Mouse (Mus musculus): ENCODE data around the gene Nr2f1. TPM values are rescaled to one million over a fixed set of nuclear protein-coding genes. Genes with fewer than 3 reads are reported as not detected.

Nr2f1 gene
- polyA plus RNA-seq, 1 experiment = 84.5 TPM

- no peak for TF ChIP-seq POLR2A (IDR thresholded peaks at IDR 0.05; ENCODE audit: borderline replicate concordance, insufficient read depth, low read length)
- TF ChIP-seq CTCF (IDR thresholded peaks at IDR 0.05; ENCODE audit: borderline replicate concordance, insufficient read depth, low read depth, low read length) = no peak
- no peaks in the 10 kb centered on the region for H3K4me1 ChIP-seq (ENCODE audit: control insufficient read depth, insufficient read depth, low read length)
- DNase-seq = no peak
- no peak overlapping the region for H3K27ac ChIP-seq (ENCODE audit: insufficient read depth, low read length)
- peaks cover 1% of the 10 kb centered on the region; the same call in 1 of the 2 replicates for H3K27me3 ChIP-seq (ENCODE audit: control insufficient read depth, insufficient read depth, low read length)
- WGBS = 82% methylated on average over 1 of the region's 1 CpGs
- no peak overlapping the region for H3K4me3 ChIP-seq (replicated peaks; ENCODE audit: insufficient read depth, low read depth, low read length)
Measured at GRCm38 (mm10) chr13:78174891-78175290, 24.7 kb downstream of the Nr2f1 start.

GRCm38 (mm10) chr13:78174191-78174590, 25.4 kb downstream of the Nr2f1 start:
- TF ChIP-seq POLR2A (IDR thresholded peaks at IDR 0.05; ENCODE audit: borderline replicate concordance, insufficient read depth, low read length) (no peak), CTCF (IDR thresholded peaks at IDR 0.05; ENCODE audit: borderline replicate concordance, insufficient read depth, low read depth, low read length) (no peak)
- no peak for DNase-seq
- Histone ChIP-seq H3K27me3 (ENCODE audit: control insufficient read depth, insufficient read depth, low read length) (peaks cover 1% of the 10 kb centered on the region; the same call in 1 of the 2 replicates), H3K27ac (ENCODE audit: insufficient read depth, low read length) (no peak overlapping the region), H3K4me3 (replicated peaks; ENCODE audit: insufficient read depth, low read depth, low read length) (no peak overlapping the region), H3K4me1 (ENCODE audit: control insufficient read depth, insufficient read depth, low read length) (no peaks in the 10 kb centered on the region)
- 75% methylated on average over 3 of the region's 3 CpGs for WGBS

GRCm38 (mm10) chr13:78172861-78173260, 26.7 kb downstream of the Nr2f1 start:
- Histone ChIP-seq H3K4me3 (replicated peaks; ENCODE audit: insufficient read depth, low read depth, low read length) (no peak overlapping the region), H3K27ac (ENCODE audit: insufficient read depth, low read length) (no peak overlapping the region), H3K27me3 (ENCODE audit: control insufficient read depth, insufficient read depth, low read length) (peaks cover 1% of the 10 kb centered on the region; the same call in 1 of the 2 replicates), H3K4me1 (ENCODE audit: control insufficient read depth, insufficient read depth, low read length) (no peaks in the 10 kb centered on the region)
- 63% methylated on average over 3 of the region's 3 CpGs for WGBS
- TF ChIP-seq CTCF (IDR thresholded peaks at IDR 0.05; ENCODE audit: borderline replicate concordance, insufficient read depth, low read depth, low read length) (no peak), POLR2A (IDR thresholded peaks at IDR 0.05; ENCODE audit: borderline replicate concordance, insufficient read depth, low read length) (no peak)
- DNase-seq = no peak

- Histone ChIP-seq H3K27me3 (ENCODE audit: control insufficient read depth, insufficient read depth, low read length) (peaks cover 1% of the 10 kb centered on the region; the same call in 1 of the 2 replicates), H3K27ac (ENCODE audit: insufficient read depth, low read length) (no peak overlapping the region), H3K4me3 (replicated peaks; ENCODE audit: insufficient read depth, low read depth, low read length) (peak overlapping the region; percentile 41), H3K4me1 (ENCODE audit: control insufficient read depth, insufficient read depth, low read length) (no peaks in the 10 kb centered on the region)
- 14% methylated on average over 17 of the region's 17 CpGs for WGBS
- no peak for TF ChIP-seq CTCF (IDR thresholded peaks at IDR 0.05; ENCODE audit: borderline replicate concordance, insufficient read depth, low read depth, low read length)
- TF ChIP-seq POLR2A (IDR thresholded peaks at IDR 0.05; ENCODE audit: borderline replicate concordance, insufficient read depth, low read length) = no peak
- DNase-seq = no peak
Measured at GRCm38 (mm10) chr13:78171984-78172636, 27.4 kb downstream of the Nr2f1 start.

- no peak overlapping the region for H3K27ac ChIP-seq (ENCODE audit: insufficient read depth, low read length)
- TF ChIP-seq POLR2A (IDR thresholded peaks at IDR 0.05; ENCODE audit: borderline replicate concordance, insufficient read depth, low read length) = no peak
- no peak for TF ChIP-seq CTCF (IDR thresholded peaks at IDR 0.05; ENCODE audit: borderline replicate concordance, insufficient read depth, low read depth, low read length)
- H3K27me3 ChIP-seq (ENCODE audit: control insufficient read depth, insufficient read depth, low read length) = peaks cover 1% of the 10 kb centered on the region; the same call in 1 of the 2 replicates
- H3K4me3 ChIP-seq (replicated peaks; ENCODE audit: insufficient read depth, low read depth, low read length) = peak overlapping the region; percentile 40
- no peak for DNase-seq
- H3K4me1 ChIP-seq (ENCODE audit: control insufficient read depth, insufficient read depth, low read length) = no peaks in the 10 kb centered on the region
- 20% methylated on average over 15 of the region's 15 CpGs for WGBS
Measured at GRCm38 (mm10) chr13:78171320-78171719, 28.2 kb downstream of the Nr2f1 start.

GRCm38 (mm10) chr13:78168166-78168565, 31.4 kb downstream of the Nr2f1 start:
- DNase-seq = no peak
- H3K4me3 ChIP-seq (replicated peaks; ENCODE audit: insufficient read depth, low read depth, low read length) = no peak overlapping the region
- H3K4me1 ChIP-seq (ENCODE audit: control insufficient read depth, insufficient read depth, low read length) = no peaks in the 10 kb centered on the region
- H3K27ac ChIP-seq (ENCODE audit: insufficient read depth, low read length) = no peak overlapping the region
- TF ChIP-seq CTCF (IDR thresholded peaks at IDR 0.05; ENCODE audit: borderline replicate concordance, insufficient read depth, low read depth, low read length) = no peak
- no peak for TF ChIP-seq POLR2A (IDR thresholded peaks at IDR 0.05; ENCODE audit: borderline replicate concordance, insufficient read depth, low read length)
- WGBS = 79% methylated on average over 4 of the region's 4 CpGs
- peaks cover 1% of the 10 kb centered on the region; the same call in 1 of the 2 replicates for H3K27me3 ChIP-seq (ENCODE audit: control insufficient read depth, insufficient read depth, low read length)

GRCm38 (mm10) chr13:78164941-78165340, 34.6 kb downstream of the Nr2f1 start:
- H3K4me3 ChIP-seq (replicated peaks; ENCODE audit: insufficient read depth, low read depth, low read length) = no peak overlapping the region
- no peak for DNase-seq
- no peaks in the 10 kb centered on the region for H3K4me1 ChIP-seq (ENCODE audit: control insufficient read depth, insufficient read depth, low read length)
- H3K27ac ChIP-seq (ENCODE audit: insufficient read depth, low read length) = no peak overlapping the region
- no peaks in the 10 kb centered on the region for H3K27me3 ChIP-seq (ENCODE audit: control insufficient read depth, insufficient read depth, low read length)
- TF ChIP-seq CTCF (IDR thresholded peaks at IDR 0.05; ENCODE audit: borderline replicate concordance, insufficient read depth, low read depth, low read length) (no peak), POLR2A (IDR thresholded peaks at IDR 0.05; ENCODE audit: borderline replicate concordance, insufficient read depth, low read length) (no peak)

Measured in cerebellum, adult 2 months (tissue).